Mouse (Mus musculus) G1E (cell line): ENCODE measurements around the gene Lrmda. TPM values are rescaled to one million over a fixed set of nuclear protein-coding genes. Genes with fewer than 3 reads are reported as not detected.

Source experiments
- ATAC-seq: 2 replicates; pipeline ENCODE4 v1.8.0; 2016; ENCODE audit warnings: mild to moderate bottlenecking; ENCODE audit not compliant: insufficient number of reproducible peaks, poor library complexity, low FRiP score, severe bottlenecking; ENCODE audit errors: extremely low read depth
- DNase-seq: peaks from one replicate; pipeline ENCODE4 v3.0.0; 2012; ENCODE audit warnings: low spot score
- H3K27me3 ChIP-seq: 2 replicates; pipeline ENCODE4 v1.6.1; 2012; ENCODE audit warnings: mild to moderate bottlenecking, low read length, inconsistent platforms; ENCODE audit not compliant: insufficient read depth
- H3K36me3 ChIP-seq: replicated peaks from 2 replicates; pipeline ENCODE3; 2012; ENCODE audit warnings: mild to moderate bottlenecking, inconsistent platforms
- H3K4me1 ChIP-seq: 2 replicates; pipeline ENCODE4 v1.6.1; 2012; ENCODE audit warnings: low read depth, low read length, inconsistent platforms, mixed read lengths; ENCODE audit not compliant: insufficient read depth
- H3K4me3 ChIP-seq: 2 replicates; pipeline ENCODE4 v1.5.1; 2012; ENCODE audit warnings: low read depth, mild to moderate bottlenecking, inconsistent platforms, low read length, moderate library complexity, mixed read lengths
- H3K9me3 ChIP-seq: replicated peaks from 2 replicates; pipeline ENCODE4 v1.6.1; 2012; ENCODE audit warnings: inconsistent platforms
- CTCF ChIP-seq: IDR thresholded peaks from 2 replicates; pipeline ENCODE4 v1.5.1; 2012; ENCODE audit warnings: low read depth, low read length, inconsistent platforms, mixed read lengths
- GATA1 ChIP-seq: IDR thresholded peaks from 2 replicates; pipeline ENCODE4 v1.6.1; 2012; ENCODE audit warnings: borderline replicate concordance, low read length, inconsistent platforms, mixed read lengths
- GATA2 ChIP-seq: IDR thresholded peaks from 2 replicates; pipeline ENCODE4 v1.6.1; 2012; ENCODE audit warnings: low read depth, low read length, inconsistent platforms, borderline replicate concordance
- POLR2AphosphoS5 ChIP-seq: IDR thresholded peaks from 2 replicates; pipeline ENCODE4 v1.6.1; 2012; ENCODE audit warnings: low read depth, low read length, inconsistent platforms; ENCODE audit not compliant: insufficient replicate concordance
- TAL1 ChIP-seq: conservative IDR thresholded peaks from 2 replicates; pipeline ENCODE4 v1.6.1; 2012; ENCODE audit warnings: low read depth, low read length, inconsistent platforms, mixed read lengths
- polyA plus RNA-seq: library from polyadenylated mRNA; stranded (reverse); fragments of >175 nt; gene quantifications from 2 replicates; pipeline ENCODE4 v1.2.3, GENCODE M21; 2012
- total RNA-seq, 2 experiments: library from RNA; stranded (forward) in 1 of 2; stranded (reverse) in 1 of 2; fragments of 200-1000 nt in 1 of 2; fragments of >200 nt in 1 of 2; fragmentation: Nextera tagmentation in 1 of 2; gene quantifications; 2 replicates each; pipeline ENCODE4 v1.2.3; 2014 to 2017

The Lrmda gene
- total and polyA plus RNA-seq, 3 experiments, result not detected

- ATAC-seq, result no peak
- TF ChIP-seq CTCF (no peak), TAL1 (no peak), GATA1 (no peak), POLR2AphosphoS5 (no peak), GATA2 (no peak)
- no peaks in the 10 kb centered on the region for H3K4me1 ChIP-seq
- H3K27me3 ChIP-seq, result peaks cover 32% of the 10 kb centered on the region; the same call in 1 of the 2 replicates
- H3K36me3 ChIP-seq, result no peaks in the 10 kb centered on the region
- no peak for DNase-seq
- peaks cover 41% of the 10 kb centered on the region for H3K9me3 ChIP-seq
- no peak overlapping the region for H3K4me3 ChIP-seq
These were observed 35.4 kb upstream of the Lrmda start for GRCm38 (mm10) chr14:21983950-21984730.

- H3K27me3 ChIP-seq, result peaks cover 32% of the 10 kb centered on the region; the same call in 1 of the 2 replicates
- peaks cover 45% of the 10 kb centered on the region for H3K9me3 ChIP-seq
- H3K36me3 ChIP-seq, result no peaks in the 10 kb centered on the region
- H3K4me1 ChIP-seq, result no peaks in the 10 kb centered on the region
- DNase-seq, result no peak
- no peak for ATAC-seq
- H3K4me3 ChIP-seq, result no peak overlapping the region
- TF ChIP-seq GATA1 (no peak), TAL1 (no peak), CTCF (no peak), GATA2 (no peak), POLR2AphosphoS5 (no peak)
These were observed 34.6 kb upstream of the Lrmda start for GRCm38 (mm10) chr14:21984757-21985425.

- Histone ChIP-seq H3K36me3 (no peaks in the 10 kb centered on the region), H3K4me3 (no peak overlapping the region), H3K9me3 (peaks cover 45% of the 10 kb centered on the region), H3K27me3 (peaks cover 34% of the 10 kb centered on the region; the same call in 1 of the 2 replicates), H3K4me1 (no peaks in the 10 kb centered on the region)
- DNase-seq (no peak), ATAC-seq (no peak)
- TF ChIP-seq TAL1 (no peak), GATA1 (no peak), GATA2 (no peak), CTCF (no peak), POLR2AphosphoS5 (no peak)
These were observed 34.0 kb upstream of the Lrmda start for GRCm38 (mm10) chr14:21985426-21985931.

GRCm38 (mm10) chr14:21985981-21986732 is 33.4 kb upstream of the Lrmda start:
- DNase-seq (no peak), ATAC-seq (no peak)
- no peaks in the 10 kb centered on the region for H3K36me3 ChIP-seq
- peaks cover 45% of the 10 kb centered on the region for H3K9me3 ChIP-seq
- TF ChIP-seq CTCF (no peak), POLR2AphosphoS5 (no peak), GATA2 (no peak), GATA1 (no peak), TAL1 (no peak)
- peak overlapping the region; percentile 13; the same call in 1 of the 2 replicates for H3K4me3 ChIP-seq
- no peaks in the 10 kb centered on the region for H3K4me1 ChIP-seq
- H3K27me3 ChIP-seq, result peaks cover 34% of the 10 kb centered on the region; the same call in 1 of the 2 replicates

GRCm38 (mm10) chr14:21986733-21987659 is 32.5 kb upstream of the Lrmda start:
- Histone ChIP-seq H3K4me1 (no peaks in the 10 kb centered on the region), H3K4me3 (no peak overlapping the region), H3K9me3 (peaks cover 45% of the 10 kb centered on the region), H3K27me3 (peaks cover 34% of the 10 kb centered on the region; the same call in 1 of the 2 replicates), H3K36me3 (no peaks in the 10 kb centered on the region)
- TF ChIP-seq POLR2AphosphoS5, result no peak
- TF ChIP-seq TAL1, result no peak
- ATAC-seq, result no peak
- no peak for DNase-seq
